Mouse (Mus musculus): ENCODE results near the gene Uhrf1bp1.

DNA sequence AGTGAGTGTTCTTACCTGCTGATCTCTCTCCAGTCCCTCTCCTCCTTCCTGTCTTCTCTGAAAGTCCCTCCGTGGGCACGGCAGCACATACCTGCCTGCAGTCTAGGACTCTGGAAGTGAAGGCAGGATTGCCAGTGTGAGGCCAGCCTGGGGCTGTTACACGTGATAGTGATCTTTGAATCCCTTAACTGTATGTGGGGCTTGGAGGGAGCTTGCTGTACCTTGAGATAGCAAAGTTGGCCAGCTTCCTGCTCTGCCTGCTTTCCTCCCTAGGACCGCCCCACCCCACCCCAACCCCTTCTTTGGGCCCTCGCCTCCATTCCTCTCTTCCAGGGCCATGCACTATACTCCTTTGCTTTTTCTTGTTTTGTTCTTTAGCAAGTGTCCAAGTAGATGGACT, 18.3 kb downstream of the Uhrf1bp1 start:
- TF ChIP-seq CTCF (IDR thresholded peaks at IDR 0.05; ENCODE audit: low read depth) (no peak), EP300 (IDR thresholded peaks at IDR 0.05; ENCODE audit: low read depth) (peak; percentile 52)
